Mouse (Mus musculus): ENCODE results near the gene Vps18. TPM values are rescaled to one million over a fixed set of nuclear protein-coding genes. Genes with fewer than 3 reads are reported as not detected.

The Vps18 gene
- total RNA-seq, 1 experiment from 2014 or later = 21.1 TPM

DNA sequence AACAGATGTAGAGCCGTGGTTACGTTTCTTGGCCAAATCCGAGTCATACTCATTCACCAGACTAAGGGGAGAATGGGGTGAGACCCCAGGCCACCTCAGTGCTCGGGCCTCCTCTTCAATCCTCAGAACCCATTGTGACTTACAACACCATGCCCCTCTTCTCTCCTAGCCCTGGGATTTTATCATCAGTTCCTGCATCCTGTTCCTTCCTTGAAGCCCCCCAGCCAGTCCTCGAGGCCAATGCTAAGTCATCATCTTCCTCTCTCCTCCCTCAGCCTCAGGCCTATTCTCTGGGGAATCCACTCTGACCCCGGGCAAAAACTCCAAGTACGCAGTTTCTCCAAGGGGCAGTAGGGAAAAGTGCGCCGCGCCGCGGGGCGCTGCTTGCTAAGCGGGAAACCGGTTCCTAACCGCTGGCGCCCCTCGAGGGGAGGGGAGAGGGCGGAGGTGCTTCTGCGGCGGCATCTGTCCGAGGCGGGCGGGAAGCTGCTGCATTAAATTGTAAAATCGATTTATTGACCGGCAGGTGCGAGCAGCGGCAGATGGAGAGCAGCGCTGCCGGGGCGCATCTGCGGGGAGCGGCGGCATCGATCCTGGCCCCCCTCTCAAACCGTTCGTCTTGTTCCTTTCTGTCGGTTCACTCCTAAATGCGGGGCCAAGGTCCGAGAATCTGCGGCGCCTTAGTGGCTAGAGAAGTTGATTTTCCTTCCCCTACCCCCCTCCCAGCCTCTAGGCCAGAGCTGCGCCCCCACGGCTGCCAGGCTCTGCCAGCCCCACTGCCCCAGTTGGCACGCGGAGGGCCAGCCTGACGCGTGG, 33.4 kb downstream of the Vps18 start:
- no peak for DNase-seq

DNA sequence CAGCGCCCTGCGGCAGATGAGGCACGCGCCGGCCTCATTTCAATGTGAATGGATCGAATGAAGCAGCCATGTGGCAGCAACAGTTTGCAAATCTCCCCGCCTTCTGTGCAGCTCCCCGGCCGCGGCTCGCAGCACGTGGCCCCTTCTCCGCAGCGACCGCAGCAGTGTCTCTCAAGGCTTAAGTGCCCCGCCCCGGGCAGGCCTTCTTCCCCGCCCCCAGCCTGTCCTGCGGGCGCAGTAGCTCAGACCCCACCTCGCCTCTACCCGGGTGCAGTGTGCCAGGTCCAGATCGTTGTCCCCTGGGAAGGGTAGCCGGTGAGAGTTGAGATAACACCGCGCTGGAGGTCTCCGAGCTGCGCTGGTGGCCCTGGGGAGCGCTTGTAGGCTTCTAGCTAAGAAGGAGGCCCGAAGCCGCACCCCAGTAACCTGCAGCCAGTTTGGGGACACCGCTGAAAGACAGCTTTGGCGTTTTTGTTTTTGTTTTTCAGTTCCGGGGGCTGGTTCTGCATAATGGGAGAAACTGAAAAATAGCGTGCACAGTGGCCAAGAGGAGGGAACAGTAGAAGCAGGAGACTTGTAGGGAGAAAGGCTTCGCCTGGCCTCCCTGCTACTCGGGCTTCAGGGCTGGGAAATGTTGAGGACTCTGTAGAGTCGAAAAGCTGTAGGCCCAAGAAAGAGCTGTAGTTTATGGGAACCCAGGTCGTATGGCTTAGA, 34.2 kb downstream of the Vps18 start:
- no peak for DNase-seq

DNA sequence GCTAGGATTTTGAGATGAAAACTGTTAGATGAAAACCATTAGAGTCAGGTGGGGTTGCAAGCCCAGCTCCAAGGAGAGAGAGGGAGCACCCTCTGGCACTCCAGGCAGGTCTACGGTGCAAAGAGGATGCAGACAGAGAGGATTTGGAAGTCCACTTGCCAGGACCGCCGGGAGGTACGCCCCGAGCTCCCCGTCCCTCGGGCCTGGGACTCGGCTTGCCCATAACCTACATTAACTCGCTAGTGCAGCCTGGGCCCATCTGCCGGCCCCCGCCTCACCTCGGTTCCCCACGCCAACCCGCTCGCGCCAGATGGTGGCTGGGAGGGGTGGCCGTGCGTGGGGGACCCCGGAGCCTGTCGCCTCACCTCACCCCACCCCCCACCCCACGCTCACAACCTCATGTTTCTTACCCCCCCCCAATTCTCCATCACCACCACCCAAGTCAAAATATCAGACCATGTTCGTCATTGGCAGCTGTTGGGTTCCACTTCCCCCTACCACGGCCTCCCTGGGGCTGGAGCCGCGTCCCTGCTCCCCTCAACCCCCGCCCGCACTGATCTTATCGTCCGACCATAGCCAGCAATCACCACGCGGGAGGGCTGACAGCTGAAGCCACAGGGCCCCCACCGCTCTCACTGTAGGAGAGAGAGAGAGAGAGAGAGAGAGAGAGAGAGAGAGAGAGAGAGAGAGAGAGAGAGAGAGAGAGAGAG, 35.5 kb downstream of the Vps18 start:
- no peak for DNase-seq

DNA sequence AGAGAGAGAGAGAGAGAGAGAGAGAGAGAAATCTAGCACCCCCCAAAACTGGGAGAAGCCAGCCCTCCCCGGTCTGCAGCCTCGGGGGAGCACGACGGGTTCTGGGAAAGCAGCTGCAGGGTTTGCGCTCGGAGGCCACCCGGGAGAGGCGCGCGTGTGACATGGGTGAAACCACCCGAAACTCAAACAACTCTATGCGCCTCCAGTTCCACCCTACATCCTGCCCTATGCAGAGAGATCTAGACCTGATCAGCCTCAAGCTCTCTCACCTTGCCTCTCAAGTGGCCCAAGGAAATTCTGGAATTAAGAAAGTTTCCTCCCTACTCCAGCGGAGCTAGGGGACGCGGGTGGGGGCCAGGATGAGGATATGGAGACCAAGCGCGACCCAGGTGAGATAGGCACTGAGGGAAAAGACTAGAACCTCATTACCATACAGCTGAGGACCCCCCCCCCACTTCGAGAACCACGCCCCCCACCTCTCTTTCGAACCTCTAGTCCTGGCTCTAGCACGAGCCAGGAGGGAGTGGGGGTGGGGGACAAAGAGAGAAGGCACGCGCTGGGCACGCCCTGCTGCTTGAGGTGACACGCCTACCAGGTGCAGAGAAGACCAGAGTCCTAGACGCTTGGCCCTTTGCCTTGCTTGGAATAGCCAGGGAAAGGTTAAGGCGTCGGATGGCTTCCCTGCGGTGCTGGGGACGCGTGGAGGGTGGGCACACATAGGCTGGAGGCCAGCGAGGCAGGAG, 36.2 kb downstream of the Vps18 start:
- no peak for DNase-seq

DNA sequence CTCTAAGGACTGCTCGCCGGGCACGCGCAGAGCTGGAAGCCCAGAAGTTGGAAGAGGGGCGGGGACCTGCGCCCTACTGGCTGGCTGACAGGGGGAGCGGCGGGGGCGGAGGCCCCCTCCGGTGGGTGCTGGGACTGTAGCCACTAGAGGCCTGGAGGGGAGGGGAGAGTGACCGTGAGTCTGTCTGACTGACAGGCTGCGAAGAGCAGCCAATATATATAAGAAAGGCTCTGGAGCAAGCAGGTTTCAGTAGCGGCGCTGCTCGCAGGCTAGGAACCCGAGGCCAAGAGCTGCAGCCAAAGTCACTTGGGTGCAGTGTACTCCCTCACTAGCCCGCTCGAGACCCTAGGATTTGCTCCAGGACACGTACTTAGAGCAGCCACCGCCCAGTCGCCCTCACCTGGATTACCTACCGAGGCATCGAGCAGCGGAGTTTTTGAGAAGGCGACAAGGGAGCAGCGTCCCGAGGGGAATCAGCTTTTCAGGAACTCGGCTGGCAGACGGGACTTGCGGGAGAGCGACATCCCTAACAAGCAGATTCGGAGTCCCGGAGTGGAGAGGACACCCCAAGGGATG, 37.1 kb downstream of the Vps18 start, which contains the start of gene Dll4:
Dll4 (plus strand) TSS at position 217 of the 576 bp plus-strand sequence.
- DNase-seq = peak; percentile 56

DNA sequence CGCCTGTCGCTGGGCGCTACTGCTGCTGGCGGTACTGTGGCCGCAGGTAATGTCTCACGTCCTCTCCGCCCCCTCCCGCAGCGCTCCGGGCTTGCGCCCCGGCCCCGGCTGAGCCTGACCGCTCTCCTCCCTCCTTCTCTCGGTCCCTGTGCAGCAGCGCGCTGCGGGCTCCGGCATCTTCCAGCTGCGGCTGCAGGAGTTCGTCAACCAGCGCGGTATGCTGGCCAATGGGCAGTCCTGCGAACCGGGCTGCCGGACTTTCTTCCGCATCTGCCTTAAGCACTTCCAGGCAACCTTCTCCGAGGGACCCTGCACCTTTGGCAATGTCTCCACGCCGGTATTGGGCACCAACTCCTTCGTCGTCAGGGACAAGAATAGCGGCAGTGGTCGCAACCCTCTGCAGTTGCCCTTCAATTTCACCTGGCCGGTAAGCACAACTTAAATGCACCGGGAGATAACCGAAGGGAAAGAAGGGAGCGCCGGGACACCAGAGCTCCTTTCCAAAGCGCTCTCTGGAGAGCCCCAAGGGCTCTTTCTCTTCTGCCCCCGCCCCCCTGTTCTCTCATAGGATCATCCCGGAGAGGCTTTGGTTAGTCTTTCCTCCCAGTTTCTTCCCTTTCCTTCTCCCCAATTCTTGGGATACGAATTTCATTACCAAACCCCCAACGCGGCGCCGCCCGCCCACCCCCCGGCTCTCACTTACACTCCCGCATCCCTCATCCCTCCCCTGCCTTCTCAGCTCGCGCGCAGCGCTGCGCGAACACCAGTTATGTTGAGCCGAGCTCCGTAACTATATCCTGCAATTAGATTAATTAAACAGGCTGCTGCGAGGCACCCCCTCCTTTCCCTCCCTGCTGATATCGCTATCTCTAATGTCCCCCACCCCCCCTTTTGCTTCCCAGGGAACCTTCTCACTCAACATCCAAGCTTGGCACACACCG, 37.9 kb downstream of the Vps18 start:
- DNase-seq = no peak

DNA sequence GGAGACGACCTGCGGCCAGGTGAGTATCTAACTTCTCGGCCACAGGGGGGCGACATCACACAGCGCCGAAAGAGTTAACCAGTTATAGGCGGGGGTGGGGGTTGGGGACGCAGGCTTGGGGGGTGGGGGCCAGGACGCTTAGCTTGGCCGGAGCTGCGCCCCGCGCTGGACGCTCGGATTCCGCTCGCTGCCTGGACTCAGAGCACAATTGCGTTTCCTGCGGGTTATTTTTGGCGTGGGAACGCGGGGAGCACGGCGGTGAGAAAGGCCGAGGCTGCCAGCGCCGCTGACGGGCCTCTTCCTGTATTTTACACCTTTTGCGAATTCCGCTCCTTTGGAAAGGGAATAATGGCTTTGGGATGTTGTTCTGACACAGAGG, 38.6 kb downstream of the Vps18 start:
- DNase-seq = peak; percentile 58

DNA sequence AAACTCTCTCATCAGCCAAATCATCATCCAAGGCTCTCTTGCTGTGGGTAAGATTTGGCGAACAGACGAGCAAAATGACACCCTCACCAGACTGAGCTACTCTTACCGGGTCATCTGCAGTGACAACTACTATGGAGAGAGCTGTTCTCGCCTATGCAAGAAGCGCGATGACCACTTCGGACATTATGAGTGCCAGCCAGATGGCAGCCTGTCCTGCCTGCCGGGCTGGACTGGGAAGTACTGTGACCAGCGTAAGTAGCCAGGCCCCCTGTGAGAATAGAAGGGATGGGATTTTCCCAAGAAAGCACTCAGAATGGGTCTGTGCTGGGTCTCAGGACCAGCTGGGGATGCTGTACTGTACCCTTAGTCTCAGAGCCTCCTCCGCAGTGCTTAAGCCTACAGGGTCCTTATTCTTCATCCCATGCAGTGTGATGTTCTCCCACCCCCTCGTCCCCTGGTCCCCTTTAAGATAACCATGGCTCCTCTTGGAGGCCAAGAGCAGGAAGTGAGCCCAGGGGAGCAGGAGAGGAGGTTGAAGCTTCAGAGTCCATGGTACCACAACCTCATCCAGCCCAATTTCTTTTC, 39.5 kb downstream of the Vps18 start:
- DNase-seq = no peak

DNA sequence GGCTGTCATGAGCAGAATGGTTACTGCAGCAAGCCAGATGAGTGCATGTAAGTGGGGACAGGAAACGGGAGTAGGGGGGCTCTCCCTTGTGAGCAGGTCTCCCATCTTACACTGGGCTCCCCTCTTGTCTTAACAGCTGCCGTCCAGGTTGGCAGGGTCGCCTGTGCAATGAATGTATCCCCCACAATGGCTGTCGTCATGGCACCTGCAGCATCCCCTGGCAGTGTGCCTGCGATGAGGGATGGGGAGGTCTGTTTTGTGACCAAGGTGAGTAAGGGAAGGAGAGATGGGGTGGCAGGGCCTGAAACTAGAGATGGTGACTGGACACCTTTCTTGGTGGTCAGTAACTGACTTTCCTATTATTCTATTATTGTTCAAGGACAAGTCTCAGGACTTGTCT, 40.0 kb downstream of the Vps18 start:
- no peak for DNase-seq

DNA sequence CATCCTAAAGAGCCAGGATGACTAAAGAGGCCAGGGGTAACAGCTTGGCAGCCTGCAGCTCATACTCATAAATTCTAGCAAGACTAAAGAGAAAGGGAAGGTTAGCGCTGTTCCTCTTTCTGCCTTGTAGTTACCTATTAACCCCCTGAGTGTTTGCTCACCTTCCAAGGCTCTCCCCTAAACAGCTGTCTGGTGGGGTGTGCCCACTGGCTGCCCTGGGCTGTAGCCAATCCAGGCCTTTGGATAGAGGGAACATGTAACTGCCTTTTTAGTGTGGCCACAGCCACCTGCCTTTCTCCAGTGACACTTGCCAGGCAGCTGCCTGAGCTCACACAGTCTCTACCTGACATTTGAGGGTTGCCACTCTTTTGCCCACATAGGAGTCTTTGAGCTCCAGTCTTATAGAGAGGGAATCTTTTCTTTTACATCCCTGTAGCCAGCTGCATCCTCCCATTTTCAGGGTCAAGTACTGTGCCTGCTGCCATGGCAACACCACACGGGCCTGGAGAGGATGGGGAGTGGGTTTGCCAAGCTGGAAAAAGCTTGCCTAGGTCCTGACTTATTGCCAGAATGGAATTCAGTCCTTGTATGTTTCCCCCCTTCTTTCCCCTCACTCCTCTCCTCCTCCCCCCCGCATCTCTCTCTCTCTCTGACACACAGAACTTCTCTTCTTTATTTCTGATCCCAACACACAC, 40.7 kb downstream of the Vps18 start:
- no peak for DNase-seq

DNA sequence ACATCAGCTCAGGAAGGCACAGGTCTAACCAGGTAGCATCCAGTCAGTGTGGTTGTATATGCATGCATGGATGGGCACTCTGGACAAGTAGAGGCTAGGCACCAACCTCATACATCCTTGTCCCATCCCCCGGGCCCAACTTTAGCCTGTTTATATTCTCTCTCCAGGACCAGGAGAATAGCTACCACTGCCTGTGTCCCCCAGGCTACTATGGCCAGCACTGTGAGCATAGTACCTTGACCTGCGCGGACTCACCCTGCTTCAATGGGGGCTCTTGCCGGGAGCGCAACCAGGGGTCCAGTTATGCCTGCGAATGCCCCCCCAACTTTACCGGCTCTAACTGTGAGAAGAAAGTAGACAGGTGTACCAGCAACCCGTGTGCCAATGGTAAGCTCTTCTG, 42.3 kb downstream of the Vps18 start:
- DNase-seq = no peak

DNA sequence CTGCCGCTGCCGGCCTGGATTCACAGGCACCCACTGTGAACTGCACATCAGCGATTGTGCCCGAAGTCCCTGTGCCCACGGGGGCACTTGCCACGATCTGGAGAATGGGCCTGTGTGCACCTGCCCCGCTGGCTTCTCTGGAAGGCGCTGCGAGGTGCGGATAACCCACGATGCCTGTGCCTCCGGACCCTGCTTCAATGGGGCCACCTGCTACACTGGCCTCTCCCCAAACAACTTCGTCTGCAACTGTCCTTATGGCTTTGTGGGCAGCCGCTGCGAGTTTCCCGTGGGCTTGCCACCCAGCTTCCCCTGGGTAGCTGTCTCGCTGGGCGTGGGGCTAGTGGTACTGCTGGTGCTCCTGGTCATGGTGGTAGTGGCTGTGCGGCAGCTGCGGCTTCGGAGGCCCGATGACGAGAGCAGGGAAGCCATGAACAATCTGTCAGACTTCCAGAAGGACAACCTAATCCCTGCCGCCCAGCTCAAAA, 43.7 kb downstream of the Vps18 start:
- no peak for DNase-seq

DNA sequence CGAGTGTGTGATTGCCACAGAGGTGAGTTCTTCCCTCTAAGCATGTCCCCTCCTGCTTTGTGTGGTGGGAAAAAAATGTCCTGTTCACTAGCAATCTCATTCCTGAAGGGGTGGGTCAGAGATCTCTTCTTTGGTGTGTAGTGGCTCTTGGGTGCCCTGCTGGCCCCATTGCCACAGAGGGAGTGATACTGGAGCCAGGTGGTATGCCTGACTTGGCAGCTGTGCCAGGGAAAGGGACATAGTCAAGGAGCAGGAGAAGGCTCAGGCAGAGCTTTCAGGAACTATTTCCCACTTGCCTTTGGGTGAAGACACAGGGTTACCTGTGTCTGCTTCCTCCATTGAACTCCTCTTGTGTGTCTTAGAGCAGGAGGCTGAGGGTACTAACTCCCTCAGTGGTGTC, 45.6 kb downstream of the Vps18 start:
- DNase-seq = no peak

DNA sequence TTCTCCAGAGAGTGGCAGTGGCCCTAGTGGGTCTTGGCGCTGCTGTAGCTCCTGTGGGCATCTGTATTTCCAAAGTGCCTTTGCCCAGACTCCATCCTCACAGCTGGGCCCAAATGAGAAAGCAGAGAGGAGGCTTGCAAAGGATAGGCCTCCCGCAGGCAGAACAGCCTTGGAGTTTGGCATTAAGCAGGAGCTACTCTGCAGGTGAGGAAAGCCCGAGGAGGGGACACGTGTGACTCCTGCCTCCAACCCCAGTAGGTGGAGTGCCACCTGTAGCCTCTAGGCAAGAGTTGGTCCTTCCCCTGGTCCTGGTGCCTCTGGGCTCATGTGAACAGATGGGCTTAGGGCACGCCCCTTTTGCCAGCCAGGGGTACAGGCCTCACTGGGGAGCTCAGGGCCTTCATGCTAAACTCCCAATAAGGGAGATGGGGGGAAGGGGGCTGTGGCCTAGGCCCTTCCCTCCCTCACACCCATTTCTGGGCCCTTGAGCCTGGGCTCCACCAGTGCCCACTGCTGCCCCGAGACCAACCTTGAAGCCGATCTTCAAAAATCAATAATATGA, 46.5 kb downstream of the Vps18 start:
- DNase-seq = no peak

DNA sequence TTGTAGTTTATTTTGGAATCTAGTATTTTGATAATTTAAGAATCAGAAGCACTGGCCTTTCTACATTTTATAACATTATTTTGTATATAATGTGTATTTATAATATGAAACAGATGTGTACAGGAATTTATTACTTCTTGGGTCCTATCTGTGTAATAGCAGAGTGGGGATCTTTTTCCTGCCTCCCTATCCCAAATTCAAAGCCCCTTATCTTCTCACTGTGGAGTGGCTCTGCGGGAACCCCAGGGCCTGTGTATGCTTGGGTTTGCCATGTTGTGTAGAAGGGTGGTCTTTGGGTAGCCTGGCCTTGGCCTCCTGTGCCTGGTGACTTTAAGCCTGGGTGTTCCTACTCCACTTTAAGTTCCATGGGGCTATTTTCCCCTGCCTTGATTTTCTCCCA, 47.0 kb downstream of the Vps18 start:
- DNase-seq = no peak

DNA sequence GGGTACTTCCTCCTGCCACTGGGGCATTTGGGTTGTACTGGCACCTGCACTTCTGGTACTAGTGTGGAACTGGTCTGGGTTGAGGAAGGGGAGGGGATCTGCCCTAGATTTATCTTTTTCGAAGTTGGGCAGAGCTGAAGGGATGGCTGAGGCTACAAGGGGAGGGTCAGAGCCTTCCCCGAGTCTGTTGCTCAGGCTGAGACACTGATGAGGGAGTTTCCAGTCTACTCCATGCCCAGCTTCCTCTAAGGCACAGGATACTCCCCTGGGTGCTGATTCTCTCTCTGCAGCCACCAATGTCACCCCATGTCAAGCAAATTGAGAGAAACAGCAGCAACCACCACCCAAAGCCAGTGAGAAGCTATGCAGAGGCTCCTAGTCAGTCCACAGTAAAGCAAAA, 47.5 kb downstream of the Vps18 start:
- no peak for DNase-seq

DNA sequence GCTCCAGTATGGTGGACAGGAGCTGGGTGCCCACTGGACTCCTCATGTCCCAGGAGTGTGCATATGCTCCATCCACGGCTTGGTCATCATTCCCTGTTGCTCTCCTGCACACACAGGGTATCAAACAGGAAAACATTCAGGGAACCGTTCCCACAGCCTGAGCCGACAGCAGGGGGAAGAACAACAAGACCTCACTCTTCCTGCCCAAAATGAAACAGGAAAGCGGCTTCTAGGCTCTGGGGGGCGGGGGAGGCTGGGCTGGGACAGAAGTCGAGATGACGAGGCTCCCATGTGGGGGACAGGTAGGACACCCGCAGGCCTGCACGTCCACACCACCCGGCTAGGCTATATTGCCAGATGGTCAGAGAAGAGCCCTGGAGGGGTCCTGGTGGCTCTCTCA, 47.9 kb downstream of the Vps18 start:
- DNase-seq = no peak

DNA sequence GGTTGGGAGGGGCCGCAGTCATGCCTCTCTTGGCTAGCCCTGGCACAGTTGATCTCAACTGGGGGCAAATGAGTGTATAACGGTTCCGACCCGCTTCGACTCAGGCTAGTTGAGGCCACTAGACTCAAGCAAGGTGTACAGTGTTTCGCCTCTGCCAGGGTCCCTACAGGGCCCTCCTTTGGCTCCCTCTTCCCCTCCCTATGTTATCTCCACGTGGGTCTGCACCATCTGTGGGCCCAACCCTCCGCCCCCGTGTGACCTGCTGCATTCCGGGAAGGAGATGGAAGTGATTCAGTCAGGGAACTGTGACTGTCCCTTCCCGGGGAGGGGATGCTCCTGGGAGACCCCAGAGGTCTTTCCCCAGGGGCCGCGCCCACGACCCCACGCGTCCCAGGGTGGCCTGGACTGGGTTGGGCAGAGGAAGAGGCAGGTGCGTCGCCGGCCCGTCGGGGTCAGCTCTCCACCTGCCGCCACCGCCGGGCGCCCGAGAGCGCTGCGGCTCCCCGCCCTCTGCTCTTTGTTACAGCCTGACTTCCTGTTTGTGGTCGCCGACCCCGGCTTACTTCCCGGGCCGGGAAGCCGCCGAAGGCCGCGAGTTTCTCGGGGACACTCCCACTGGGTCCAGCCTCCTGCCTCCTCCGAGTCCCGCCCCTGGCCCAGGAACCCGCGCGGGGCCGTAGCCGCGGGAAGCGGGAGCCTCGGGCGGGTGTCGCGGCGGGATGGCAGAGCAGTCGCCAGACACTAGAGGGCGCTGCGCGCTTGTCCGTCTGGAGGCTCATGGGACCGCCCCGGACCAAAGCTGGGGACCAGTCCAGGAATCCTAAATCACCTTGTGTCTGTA, 49.1 kb downstream of the Vps18 start:
- peak; percentile 92 for DNase-seq
